Mouse (Mus musculus): Measurements from ENCODE around the gene Tmem150a. TPM values are rescaled to one million over a fixed set of nuclear protein-coding genes. Genes with fewer than 3 reads are reported as not detected.

Gene Tmem150a
- total RNA-seq, 2 experiments from 2014 or later, result 9.6 to 11.3 TPM

- no peak for DNase-seq (ENCODE audit: low spot score in 2 of 2)
- Histone ChIP-seq H3K27ac (no peak overlapping the region), H3K4me3 (no peak overlapping the region)
- no peak for TF ChIP-seq CTCF (conservative IDR thresholded peaks at IDR 0.05)
Observed at GRCm38 (mm10) chr6:72383142-72383820, 28.0 kb downstream of the Tmem150a start.

- no peak for DNase-seq (ENCODE audit: low spot score in 2 of 2)
- no peak for TF ChIP-seq CTCF (conservative IDR thresholded peaks at IDR 0.05)
- H3K27ac ChIP-seq, result no peak overlapping the region
- no peak overlapping the region for H3K4me3 ChIP-seq
Observed at GRCm38 (mm10) chr6:72383952-72384351, 28.7 kb downstream of the Tmem150a start.

- H3K4me3 ChIP-seq, result no peak overlapping the region
- no peak for DNase-seq (ENCODE audit: low spot score in 2 of 2)
- H3K27ac ChIP-seq, result no peak overlapping the region
- no peak for TF ChIP-seq CTCF (conservative IDR thresholded peaks at IDR 0.05)
Observed at GRCm38 (mm10) chr6:72385258-72385657, 30.0 kb downstream of the Tmem150a start.

GRCm38 (mm10) chr6:72386561-72386960, 31.3 kb downstream of the Tmem150a start:
- Histone ChIP-seq H3K4me3 (no peak overlapping the region), H3K27ac (no peak overlapping the region)
- DNase-seq (ENCODE audit: low spot score in 2 of 2), result no peak
- no peak for TF ChIP-seq CTCF (conservative IDR thresholded peaks at IDR 0.05)

- Histone ChIP-seq H3K4me3 (no peak overlapping the region), H3K27ac (no peak overlapping the region)
- no peak for DNase-seq (ENCODE audit: low spot score in 2 of 2)
- TF ChIP-seq CTCF (conservative IDR thresholded peaks at IDR 0.05), result no peak
Observed at GRCm38 (mm10) chr6:72387816-72388215, 32.6 kb downstream of the Tmem150a start.

GRCm38 (mm10) chr6:72388266-72388665, 33.0 kb downstream of the Tmem150a start:
- DNase-seq (ENCODE audit: low spot score in 2 of 2), result no peak
- no peak overlapping the region for H3K27ac ChIP-seq
- H3K4me3 ChIP-seq, result no peak overlapping the region
- TF ChIP-seq CTCF (conservative IDR thresholded peaks at IDR 0.05), result no peak

GRCm38 (mm10) chr6:72388791-72389329, 33.6 kb downstream of the Tmem150a start:
- TF ChIP-seq CTCF (conservative IDR thresholded peaks at IDR 0.05), result no peak
- no peak overlapping the region for H3K27ac ChIP-seq

GRCm38 (mm10) chr6:72389471-72389940, 34.3 kb downstream of the Tmem150a start:
- Histone ChIP-seq H3K4me3 (peak overlapping the region; percentile 63), H3K27ac (peak overlapping the region; percentile 86)
- DNase-seq (ENCODE audit: low spot score in 2 of 2), result no peak
- TF ChIP-seq CTCF (conservative IDR thresholded peaks at IDR 0.05), result no peak

More at GRCm38 (mm10) chr6:72388791-72389329, 33.6 kb downstream of the Tmem150a start:
- no peak for DNase-seq (ENCODE audit: low spot score in 2 of 2)
- H3K4me3 ChIP-seq, result no peak overlapping the region

- Histone ChIP-seq H3K27ac (peak within 1 kb of the TSS; percentile 86), H3K4me3 (peak within 1 kb of the TSS; percentile 63)
- no peak for TF ChIP-seq CTCF (conservative IDR thresholded peaks at IDR 0.05)
- peak; percentile 43 to 46 for DNase-seq (ENCODE audit: low spot score in 2 of 2)
Observed at GRCm38 (mm10) chr6:72389941-72390771, 34.9 kb downstream of the Tmem150a start, which contains the start of gene Vamp8. Gene Vamp8, minus strand, starts transcription at chr6:72390703.

- Histone ChIP-seq H3K4me3 (peak overlapping the region; percentile 63), H3K27ac (peak overlapping the region; percentile 86)
- no peak for DNase-seq (ENCODE audit: low spot score in 2 of 2)
- TF ChIP-seq CTCF (conservative IDR thresholded peaks at IDR 0.05), result no peak
Observed at GRCm38 (mm10) chr6:72390795-72391521, 35.7 kb downstream of the Tmem150a start.

GRCm38 (mm10) chr6:72392341-72392740, 37.1 kb downstream of the Tmem150a start:
- no peak for TF ChIP-seq CTCF (conservative IDR thresholded peaks at IDR 0.05)
- H3K27ac ChIP-seq, result no peak overlapping the region
- DNase-seq (ENCODE audit: low spot score in 2 of 2), result no peak

GRCm38 (mm10) chr6:72396837-72397251, 41.6 kb downstream of the Tmem150a start:
- Histone ChIP-seq H3K4me3 (no peak overlapping the region), H3K27ac (no peak overlapping the region)
- no peak for DNase-seq (ENCODE audit: low spot score in 2 of 2)
- no peak for TF ChIP-seq CTCF (conservative IDR thresholded peaks at IDR 0.05)

More at GRCm38 (mm10) chr6:72392341-72392740, 37.1 kb downstream of the Tmem150a start:
- H3K4me3 ChIP-seq, result no peak overlapping the region

All from layer of hippocampus, adult 2 months (tissue).